Mouse (Mus musculus): ENCODE measurements around the gene Sox9.

- TF ChIP-seq CTCF (IDR thresholded peaks at IDR 0.05; ENCODE audit: extremely low read depth, insufficient read length, insufficient replicate concordance, low read depth, low read length) (no peak), POLR2A (IDR thresholded peaks at IDR 0.05; ENCODE audit: low read depth, low read length) (no peak)
These were observed 25.9 kb downstream of the Sox9 start for GRCm38 (mm10) chr11:112807838-112808506.
